Mouse (Mus musculus) heart, adult 2 months (tissue): ENCODE measurements around the gene Rnf222.

ENCODE experiments used
- CTCF ChIP-seq: fragments of 200-600 bp; IDR thresholded peaks from 2 replicates; pipeline ENCODE4 v1.8.1; 2022; ENCODE audit warnings: antibody characterized with exemption, mild to moderate bottlenecking, moderate library complexity
- POLR2A ChIP-seq: fragments of 200-500 bp; IDR thresholded peaks from 2 replicates; pipeline ENCODE4 v1.6.1; 2011; ENCODE audit warnings: mild to moderate bottlenecking, low read depth, low read length, control low read depth; ENCODE audit not compliant: insufficient read depth

GRCm38 (mm10) chr11:68891823-68892222 lies 3.5 kb downstream of the Rnf222 start:
- TF ChIP-seq CTCF = no peak
- no peak for TF ChIP-seq POLR2A
